Mouse (Mus musculus): ENCODE measurements around the gene Suco. TPM values are rescaled to one million over a fixed set of nuclear protein-coding genes. Genes with fewer than 3 reads are reported as not detected.
A peak's percentile ranks its signal among the peaks of the same experiment; 100 is the strongest.

The Suco gene
- polyA plus RNA-seq, 1 experiment from 2014 or later, result 21.0 TPM

GRCm38 (mm10) chr1:161916036-161916435, 39.6 kb upstream of the Suco start:
- Histone ChIP-seq H3K9ac (ENCODE audit: low read length) (no peak overlapping the region), H3K27ac (ENCODE audit: low read depth) (no peak overlapping the region), H3K4me1 (replicated peaks; ENCODE audit: control insufficient read depth, insufficient read depth, low read length) (peaks cover 13% of the 10 kb centered on the region), H3K4me3 (ENCODE audit: low read depth, low read length) (no peak overlapping the region), H3K4me2 (ENCODE audit: low read length) (no peak overlapping the region), H3K27me3 (replicated peaks; ENCODE audit: control insufficient read depth, insufficient read depth, low read length) (no peaks in the 10 kb centered on the region), H3K36me3 (ENCODE audit: control insufficient read depth, insufficient read depth, low read length) (no peaks in the 10 kb centered on the region), H3K9me3 (ENCODE audit: control insufficient read depth, low read length) (no peaks in the 10 kb centered on the region)
- no peak for DNase-seq (ENCODE audit: low spot score)
- 70% methylated on average over 3 of the region's 3 CpGs for WGBS
- no peak for ATAC-seq (replicated peaks; ENCODE audit: low FRiP score, low TSS enrichment, low read depth)

- ATAC-seq (replicated peaks; ENCODE audit: low FRiP score, low TSS enrichment, low read depth) (no peak), DNase-seq (ENCODE audit: low spot score) (no peak)
- WGBS, result 63% methylated on average over 7 of the region's 7 CpGs
- no peaks in the 10 kb centered on the region for H3K36me3 ChIP-seq (ENCODE audit: control insufficient read depth, insufficient read depth, low read length)
- H3K4me3 ChIP-seq (ENCODE audit: low read depth, low read length), result no peak overlapping the region
- H3K9ac ChIP-seq (ENCODE audit: low read length), result no peak overlapping the region
- no peak overlapping the region for H3K4me2 ChIP-seq (ENCODE audit: low read length)
- peaks cover 9% of the 10 kb centered on the region for H3K4me1 ChIP-seq (replicated peaks; ENCODE audit: control insufficient read depth, insufficient read depth, low read length)
- H3K9me3 ChIP-seq (ENCODE audit: control insufficient read depth, low read length), result no peaks in the 10 kb centered on the region
- H3K27me3 ChIP-seq (replicated peaks; ENCODE audit: control insufficient read depth, insufficient read depth, low read length), result no peaks in the 10 kb centered on the region
- no peak overlapping the region for H3K27ac ChIP-seq (ENCODE audit: low read depth)
Measured at GRCm38 (mm10) chr1:161913648-161913984, 37.1 kb upstream of the Suco start.

- WGBS, result 47% methylated on average over 4 of the region's 4 CpGs
- Histone ChIP-seq H3K9me3 (ENCODE audit: control insufficient read depth, low read length) (no peaks in the 10 kb centered on the region), H3K4me1 (replicated peaks; ENCODE audit: control insufficient read depth, insufficient read depth, low read length) (peaks cover 7% of the 10 kb centered on the region; the same call in 1 of the 2 replicates), H3K9ac (ENCODE audit: low read length) (no peak overlapping the region), H3K36me3 (ENCODE audit: control insufficient read depth, insufficient read depth, low read length) (no peaks in the 10 kb centered on the region), H3K4me3 (ENCODE audit: low read depth, low read length) (no peak overlapping the region), H3K27ac (ENCODE audit: low read depth) (no peak overlapping the region), H3K27me3 (replicated peaks; ENCODE audit: control insufficient read depth, insufficient read depth, low read length) (no peaks in the 10 kb centered on the region), H3K4me2 (ENCODE audit: low read length) (no peak overlapping the region)
- no peak for DNase-seq (ENCODE audit: low spot score)
- ATAC-seq (replicated peaks; ENCODE audit: low FRiP score, low TSS enrichment, low read depth), result no peak
Measured at GRCm38 (mm10) chr1:161912940-161913647, 36.6 kb upstream of the Suco start.

DNA sequence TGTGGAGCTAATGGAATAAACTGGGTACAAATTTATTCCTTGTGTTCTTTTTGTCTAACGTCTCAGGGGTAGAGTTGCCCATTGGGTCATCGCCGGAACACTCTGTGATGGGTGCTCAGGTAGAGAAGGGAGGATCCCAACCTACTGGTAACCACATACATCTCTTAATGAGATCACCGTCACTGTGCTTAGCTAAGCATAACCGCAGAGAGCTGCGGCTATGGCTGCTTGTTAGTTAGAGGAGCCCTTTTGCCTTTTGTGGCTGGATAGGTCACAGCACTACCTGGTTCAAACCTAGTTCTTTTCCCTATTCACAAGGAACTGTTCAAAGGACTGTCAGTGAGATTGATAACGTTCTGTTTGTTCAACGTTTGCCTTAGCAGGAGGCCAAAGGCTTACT, 32.6 kb upstream of the Suco start:
- H3K9ac ChIP-seq (ENCODE audit: low read length), result no peak overlapping the region
- WGBS, result 82% methylated on average over 8 of the region's 8 CpGs

GRCm38 (mm10) chr1:161907795-161908457, 31.4 kb upstream of the Suco start:
- H3K4me3 ChIP-seq (ENCODE audit: low read depth, low read length), result no peak overlapping the region
- H3K27ac ChIP-seq (ENCODE audit: low read depth), result peak overlapping the region; percentile 63
- H3K9ac ChIP-seq (ENCODE audit: low read length), result no peak overlapping the region
- H3K4me1 ChIP-seq (replicated peaks; ENCODE audit: control insufficient read depth, insufficient read depth, low read length), result no peaks in the 10 kb centered on the region
- no peak overlapping the region for H3K4me2 ChIP-seq (ENCODE audit: low read length)
- no peaks in the 10 kb centered on the region for H3K9me3 ChIP-seq (ENCODE audit: control insufficient read depth, low read length)
- H3K27me3 ChIP-seq (replicated peaks; ENCODE audit: control insufficient read depth, insufficient read depth, low read length), result no peaks in the 10 kb centered on the region
- ATAC-seq (replicated peaks; ENCODE audit: low FRiP score, low TSS enrichment, low read depth) (no peak), DNase-seq (ENCODE audit: low spot score) (no peak)
- WGBS, result 11% methylated on average over 2 of the region's 2 CpGs
- H3K36me3 ChIP-seq (ENCODE audit: control insufficient read depth, insufficient read depth, low read length), result no peaks in the 10 kb centered on the region

More for the DNA sequence above, 32.6 kb upstream of the Suco start:
- Histone ChIP-seq H3K36me3 (ENCODE audit: control insufficient read depth, insufficient read depth, low read length) (no peaks in the 10 kb centered on the region), H3K27me3 (replicated peaks; ENCODE audit: control insufficient read depth, insufficient read depth, low read length) (no peaks in the 10 kb centered on the region), H3K4me1 (replicated peaks; ENCODE audit: control insufficient read depth, insufficient read depth, low read length) (no peaks in the 10 kb centered on the region), H3K9me3 (ENCODE audit: control insufficient read depth, low read length) (no peaks in the 10 kb centered on the region), H3K4me2 (ENCODE audit: low read length) (no peak overlapping the region), H3K4me3 (ENCODE audit: low read depth, low read length) (no peak overlapping the region), H3K27ac (ENCODE audit: low read depth) (no peak overlapping the region)
- ATAC-seq (replicated peaks; ENCODE audit: low FRiP score, low TSS enrichment, low read depth), result no peak
- DNase-seq (ENCODE audit: low spot score), result no peak

DNA sequence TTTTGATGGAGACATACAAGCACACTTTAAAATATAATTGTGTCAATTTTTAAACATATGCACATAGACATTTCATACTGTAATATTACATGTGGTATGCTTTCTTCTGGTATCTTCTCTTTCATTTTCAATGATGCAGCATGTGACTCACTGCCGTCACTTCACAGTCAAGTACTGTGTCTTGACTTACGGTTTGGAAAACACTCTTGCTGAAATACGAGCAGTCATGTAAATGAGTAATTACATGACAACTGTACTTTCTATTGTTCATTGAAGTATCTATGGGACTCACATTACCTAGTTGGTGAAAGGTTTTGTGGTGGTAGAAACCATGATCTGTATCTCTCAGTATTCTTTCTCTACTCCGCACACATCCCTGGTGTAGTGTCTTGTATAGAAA, 30.6 kb upstream of the Suco start:
- H3K27ac ChIP-seq (ENCODE audit: low read depth), result peak overlapping the region; percentile 63
- no peaks in the 10 kb centered on the region for H3K36me3 ChIP-seq (ENCODE audit: control insufficient read depth, insufficient read depth, low read length)
- no peak overlapping the region for H3K4me3 ChIP-seq (ENCODE audit: low read depth, low read length)
- no peaks in the 10 kb centered on the region for H3K4me1 ChIP-seq (replicated peaks; ENCODE audit: control insufficient read depth, insufficient read depth, low read length)
- no peak for DNase-seq (ENCODE audit: low spot score)
- H3K4me2 ChIP-seq (ENCODE audit: low read length), result no peak overlapping the region
- no peaks in the 10 kb centered on the region for H3K27me3 ChIP-seq (replicated peaks; ENCODE audit: control insufficient read depth, insufficient read depth, low read length)
- H3K9me3 ChIP-seq (ENCODE audit: control insufficient read depth, low read length), result no peaks in the 10 kb centered on the region
- no peak for ATAC-seq (replicated peaks; ENCODE audit: low FRiP score, low TSS enrichment, low read depth)
- WGBS, result 88% methylated on average over 4 of the region's 4 CpGs
- no peak overlapping the region for H3K9ac ChIP-seq (ENCODE audit: low read length)

DNA sequence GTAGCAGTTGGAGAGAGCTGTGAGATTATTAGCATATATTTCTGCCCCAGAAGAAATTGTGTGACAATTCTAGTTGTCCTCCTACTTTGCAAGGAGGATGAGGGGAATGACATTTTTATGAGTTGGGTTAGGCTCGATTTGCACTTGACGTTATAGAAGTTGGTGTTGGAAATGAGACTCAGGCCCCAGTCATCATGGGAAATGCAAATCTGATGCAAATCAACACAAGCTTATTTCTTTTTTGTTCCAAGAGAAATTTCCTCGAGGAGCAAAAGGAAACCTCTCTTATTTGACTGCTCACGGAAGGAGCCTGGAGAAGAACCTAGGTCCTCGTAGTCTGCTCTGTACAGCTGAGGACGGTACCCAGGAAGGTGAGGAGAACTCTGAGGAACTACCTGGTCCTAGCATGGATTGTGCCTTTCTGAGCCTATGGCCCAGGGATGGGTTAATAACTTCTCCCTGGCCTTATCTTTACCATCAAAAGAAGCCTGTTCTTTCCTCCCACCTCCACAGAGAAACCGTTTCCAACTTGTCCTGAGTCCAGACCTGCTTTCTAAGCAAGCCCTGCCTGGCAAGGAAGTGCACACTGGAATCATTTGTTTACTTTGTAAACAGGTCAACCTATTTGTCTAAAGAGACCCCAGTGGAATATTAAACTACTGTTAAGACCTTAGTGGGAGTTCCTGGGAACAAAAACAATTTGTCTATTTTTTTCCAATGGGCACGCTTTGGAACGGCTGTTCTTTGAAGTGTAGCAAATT, 26.4 kb upstream of the Suco start:
- H3K4me3 ChIP-seq (ENCODE audit: low read depth, low read length), result no peak overlapping the region
- no peak overlapping the region for H3K27ac ChIP-seq (ENCODE audit: low read depth)
- H3K4me2 ChIP-seq (ENCODE audit: low read length), result no peak overlapping the region
- no peak overlapping the region for H3K9ac ChIP-seq (ENCODE audit: low read length)
- DNase-seq (ENCODE audit: low spot score), result no peak
- no peaks in the 10 kb centered on the region for H3K9me3 ChIP-seq (ENCODE audit: control insufficient read depth, low read length)
- WGBS, result 68% methylated on average over 9 of the region's 9 CpGs
- no peaks in the 10 kb centered on the region for H3K27me3 ChIP-seq (replicated peaks; ENCODE audit: control insufficient read depth, insufficient read depth, low read length)
- no peaks in the 10 kb centered on the region for H3K36me3 ChIP-seq (ENCODE audit: control insufficient read depth, insufficient read depth, low read length)
- no peak for ATAC-seq (replicated peaks; ENCODE audit: low FRiP score, low TSS enrichment, low read depth)
- H3K4me1 ChIP-seq (replicated peaks; ENCODE audit: control insufficient read depth, insufficient read depth, low read length), result no peaks in the 10 kb centered on the region

DNA sequence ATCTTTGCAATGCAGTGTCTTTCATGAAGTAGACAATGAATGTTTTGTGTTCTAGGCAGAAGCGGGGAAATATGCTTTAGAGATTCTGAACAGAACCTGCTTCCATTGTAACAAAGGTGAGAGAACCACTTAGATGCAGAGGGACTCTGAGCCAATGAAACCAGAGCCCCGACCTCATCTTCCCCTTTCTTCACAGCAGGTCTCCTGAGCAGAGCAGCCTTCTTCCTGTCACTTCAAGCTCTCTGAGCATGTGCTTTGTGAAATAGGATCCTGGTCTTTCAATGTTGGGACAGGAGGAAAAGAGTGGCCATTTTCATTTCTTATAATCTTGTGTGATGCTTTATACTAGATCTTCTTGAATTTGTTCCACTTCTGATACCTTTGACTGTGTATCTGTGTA, 23.6 kb upstream of the Suco start:
- Histone ChIP-seq H3K9me3 (ENCODE audit: control insufficient read depth, low read length) (no peaks in the 10 kb centered on the region), H3K4me1 (replicated peaks; ENCODE audit: control insufficient read depth, insufficient read depth, low read length) (no peaks in the 10 kb centered on the region), H3K4me2 (ENCODE audit: low read length) (no peak overlapping the region), H3K9ac (ENCODE audit: low read length) (no peak overlapping the region), H3K27ac (ENCODE audit: low read depth) (no peak overlapping the region), H3K36me3 (ENCODE audit: control insufficient read depth, insufficient read depth, low read length) (no peaks in the 10 kb centered on the region), H3K4me3 (ENCODE audit: low read depth, low read length) (no peak overlapping the region), H3K27me3 (replicated peaks; ENCODE audit: control insufficient read depth, insufficient read depth, low read length) (no peaks in the 10 kb centered on the region)
- ATAC-seq (replicated peaks; ENCODE audit: low FRiP score, low TSS enrichment, low read depth), result no peak
- no peak for DNase-seq (ENCODE audit: low spot score)
- WGBS, result 67% methylated on average over 2 of the region's 2 CpGs
